Mouse (Mus musculus) layer of hippocampus, adult 18-20 months (tissue): ENCODE data around the gene Olfr544. TPM values are rescaled to one million over a fixed set of nuclear protein-coding genes. Genes with fewer than 3 reads are reported as not detected.

Experiments used
- DNase-seq, 2 experiments: peaks; one replicate each; pipeline ENCODE4 v3.0.0; 2022; ENCODE audit warnings: low spot score in 2 of 2
- total RNA-seq, 2 experiments: library from RNA; stranded (reverse); gene quantifications; 2 replicates each; pipeline ENCODE4 v1.2.3; 2021

Olfr544 gene
- total RNA-seq, 2 experiments from 2014 or later = not detected

DNA sequence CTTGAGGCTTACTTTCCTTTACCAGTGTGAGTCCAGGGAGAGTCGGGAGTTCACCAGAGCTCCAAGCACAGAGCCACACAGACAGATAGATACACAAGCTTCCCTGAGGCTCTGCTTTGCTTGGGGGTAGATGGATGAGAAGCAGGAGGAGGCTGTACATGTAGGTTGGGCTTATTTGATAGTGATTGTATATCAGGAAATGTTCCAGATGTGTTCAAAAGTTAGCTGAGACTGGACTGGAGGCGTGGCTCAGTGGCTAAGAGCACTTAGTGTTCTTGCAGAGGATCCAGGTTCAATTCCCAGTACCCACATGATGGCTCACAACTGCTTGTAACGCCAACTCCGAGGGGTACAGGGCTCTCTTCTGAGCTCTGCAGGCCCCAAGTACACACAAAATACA, 9.7 kb downstream of the Olfr544 start:
- no peak for DNase-seq

DNA sequence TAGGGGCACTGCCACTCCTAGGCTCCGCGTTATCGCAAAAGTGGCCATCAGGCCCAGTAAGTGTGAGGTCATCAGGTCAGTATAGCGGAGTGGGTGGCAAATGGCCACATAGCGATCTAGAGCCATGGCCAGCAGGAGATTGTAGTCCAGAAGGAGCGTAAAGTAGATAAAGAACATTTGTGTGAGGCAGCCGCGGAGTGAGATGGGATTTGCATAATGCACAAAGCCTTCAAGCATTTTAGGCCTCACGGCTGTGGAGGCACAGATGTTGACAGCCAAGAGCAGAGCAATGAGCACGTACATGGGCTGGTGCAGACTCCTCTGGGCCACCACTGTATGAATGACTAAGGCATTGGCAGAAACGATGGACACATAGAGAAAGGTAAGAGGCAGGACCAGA, 10.7 kb downstream of the Olfr544 start:
- no peak for DNase-seq

- DNase-seq = no peak
Observed at GRCm38 (mm10) chr7:102476601-102477000, 11.5 kb downstream of the Olfr544 start.

GRCm38 (mm10) chr7:102472675-102473074, 15.4 kb downstream of the Olfr544 start:
- DNase-seq = no peak

- DNase-seq = no peak
Observed at GRCm38 (mm10) chr7:102467566-102467965, 20.5 kb downstream of the Olfr544 start.

GRCm38 (mm10) chr7:102458618-102459380, 29.3 kb downstream of the Olfr544 start:
- no peak for DNase-seq

- DNase-seq = no peak
Observed at GRCm38 (mm10) chr7:102446438-102446837, 41.7 kb downstream of the Olfr544 start.

DNA sequence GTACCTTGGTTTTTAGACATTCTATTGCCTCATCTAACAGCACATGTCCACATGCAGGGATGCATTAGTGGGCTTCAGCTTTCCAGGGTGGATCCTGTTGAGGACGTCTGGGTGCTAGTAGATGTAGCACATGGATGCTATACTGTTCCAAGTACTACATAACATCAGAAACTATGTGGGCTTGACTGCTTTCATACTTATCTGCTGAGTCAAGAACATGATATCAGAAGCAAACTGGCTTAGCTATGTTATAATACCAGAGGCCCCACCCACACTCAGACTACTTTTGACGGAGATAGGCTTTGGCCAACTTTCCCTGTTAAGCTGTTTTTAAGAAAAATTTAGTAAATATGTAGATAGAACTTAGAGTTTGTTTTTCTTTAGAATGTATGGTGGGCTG, 43.8 kb downstream of the Olfr544 start:
- DNase-seq = no peak

GRCm38 (mm10) chr7:102442432-102442831, 45.7 kb downstream of the Olfr544 start:
- DNase-seq = no peak

DNA sequence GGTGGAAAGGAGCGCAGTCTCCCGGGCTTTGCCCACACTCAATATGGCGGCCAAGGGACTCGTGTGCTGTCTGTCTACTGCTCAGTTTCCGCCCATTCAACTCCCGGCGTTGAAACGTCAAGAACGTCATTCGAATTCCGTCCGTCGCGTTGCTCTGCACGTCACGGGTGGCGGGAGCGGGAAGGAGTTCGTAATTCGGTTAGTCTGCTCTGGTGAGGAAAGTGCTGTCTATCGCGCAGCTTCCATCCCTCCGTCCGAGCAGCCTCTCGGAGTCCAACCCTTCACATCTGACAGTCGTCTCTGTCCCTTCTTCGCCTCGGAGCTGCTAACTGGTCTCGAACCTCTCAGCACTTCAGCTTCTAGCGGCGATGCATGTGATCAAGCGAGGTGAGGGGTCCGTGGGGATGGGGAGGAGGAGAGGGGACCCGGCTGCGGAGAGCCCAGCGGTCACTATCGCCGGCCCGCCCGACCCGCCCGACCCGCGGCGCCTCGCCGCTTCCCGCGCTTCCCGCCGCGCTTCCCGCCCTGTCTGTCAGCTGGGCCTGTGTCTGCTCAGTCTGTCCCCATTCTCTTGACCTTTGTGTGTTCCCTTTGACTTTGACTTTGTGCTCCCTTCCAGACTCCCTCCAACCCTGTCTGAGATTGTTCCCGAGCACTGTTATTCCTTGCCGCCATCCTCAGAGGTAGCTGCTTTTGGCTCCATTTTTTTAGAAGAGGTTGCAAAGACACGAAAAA, 46.3 kb downstream of the Olfr544 start, which contains the start of gene Rrm1:
Gene Rrm1 (plus strand): TSS at position 39 of the 735 bp plus-strand sequence.
- DNase-seq = peak; percentile 97

DNA sequence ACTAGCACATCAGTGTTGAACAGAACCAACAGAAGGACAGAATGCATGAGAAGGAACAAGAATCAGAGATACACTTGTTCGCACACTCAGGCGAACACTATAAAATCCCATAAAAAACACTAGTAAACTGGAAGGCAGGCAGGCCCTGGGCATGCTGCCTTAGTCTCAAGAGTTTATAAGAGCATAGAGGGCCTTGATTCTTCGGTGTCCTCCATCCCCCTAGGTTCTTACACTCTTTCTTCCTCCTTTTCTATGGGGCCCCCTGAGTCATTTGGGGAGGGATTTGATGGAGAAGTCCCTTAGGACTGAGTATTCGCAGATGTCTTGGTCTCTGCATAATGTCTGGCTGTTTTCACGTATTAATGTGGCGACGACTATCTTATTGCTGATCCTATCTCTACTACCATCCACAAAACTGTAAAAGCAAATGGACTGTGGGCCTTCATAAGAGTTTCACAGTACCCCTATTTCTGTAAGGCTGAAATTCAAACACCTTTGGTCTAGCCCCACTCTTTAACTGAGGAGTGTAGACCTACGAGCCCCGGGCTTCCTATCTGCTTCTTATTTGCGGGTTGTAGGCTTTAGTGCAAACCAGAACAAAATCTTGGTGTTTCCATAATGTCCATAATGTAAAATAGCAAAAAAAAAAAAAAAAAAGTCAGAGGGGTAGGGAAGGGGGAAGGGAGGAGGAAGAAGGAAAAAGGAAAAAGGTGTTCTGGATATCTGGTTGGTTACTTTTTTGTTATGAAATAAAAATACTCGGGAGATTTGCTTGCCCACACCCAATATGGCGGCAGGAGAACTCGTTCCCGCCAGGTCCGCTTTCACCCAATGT, 47.1 kb downstream of the Olfr544 start:
- no peak for DNase-seq

DNA sequence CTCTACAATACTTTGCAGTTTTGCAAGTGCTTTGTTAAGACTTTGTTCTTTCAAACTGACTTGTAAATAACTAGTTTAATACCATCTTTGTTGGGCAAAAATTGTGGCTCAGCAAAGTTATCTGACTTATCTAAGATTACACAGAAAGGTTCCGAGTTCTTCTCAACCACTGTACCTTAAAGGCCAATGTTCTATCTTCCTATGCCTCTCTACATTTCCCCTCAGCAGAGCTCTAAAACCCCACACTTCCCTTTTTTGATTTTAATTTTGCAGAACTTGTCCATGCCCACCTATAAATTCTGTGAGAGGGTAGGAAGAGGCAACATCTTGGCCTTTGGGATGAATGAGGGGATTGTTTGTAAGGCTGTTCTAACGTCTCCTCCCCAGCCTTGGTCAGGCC, 53.8 kb downstream of the Olfr544 start:
- no peak for DNase-seq

Other genes starting within 250 kb of the Olfr544 start
- 10 to 100 TPM; 27.8 to 32.9 TPM for gene Rhog, start 232.3 kb downstream of the Olfr544 start, total RNA-seq
- gene Stim1, start 220.5 kb downstream of the Olfr544 start, total RNA-seq = 10 to 100 TPM; 66.7 to 71.6 TPM
- 10 to 100 TPM in 1 of 2 experiments, 1 to 10 TPM in 1; 9.4 to 11.4 TPM for gene Rrm1, start 46.6 kb downstream of the Olfr544 start, total RNA-seq
- gene Olfr543, start 6.6 kb downstream of the Olfr544 start, total RNA-seq = not detected
- not detected for gene Olfr545, start 11.3 kb upstream of the Olfr544 start, total RNA-seq
- not detected for gene Olfr547, start 46.4 kb upstream of the Olfr544 start, total RNA-seq
- not detected for gene Olfr548-ps1, start 52.6 kb upstream of the Olfr544 start, total RNA-seq
- not detected for gene Olfr549, start 61.6 kb upstream of the Olfr544 start, total RNA-seq
- 1 to 10 TPM; 3.3 to 4.0 TPM for gene Trim21, start 77.2 kb upstream of the Olfr544 start, total RNA-seq
- 1 to 10 TPM; 2.4 to 2.8 TPM for gene Olfr550, start 83.1 kb upstream of the Olfr544 start, total RNA-seq
- not detected for gene Olfr551, start 103.6 kb upstream of the Olfr544 start, total RNA-seq
- under 1 TPM; 0.07 to 0.08 TPM for gene Olfr552, start 109.5 kb upstream of the Olfr544 start, total RNA-seq
- gene Olfr553, start 129.9 kb upstream of the Olfr544 start, total RNA-seq = not detected
- gene Olfr554, start 150.1 kb upstream of the Olfr544 start, total RNA-seq = under 1 TPM in 1 of 2 experiments, not detected in 1; 0.23 TPM
- gene Olfr555, start 170.5 kb upstream of the Olfr544 start, total RNA-seq = not detected
- not detected for gene Olfr556, start 176.6 kb upstream of the Olfr544 start, total RNA-seq
- gene Trim68, start 199.0 kb upstream of the Olfr544 start, total RNA-seq = 1 to 10 TPM; 5.2 to 6.4 TPM
- under 1 TPM in 1 of 2 experiments, not detected in 1; 0.20 TPM for gene Olfr557, start 207.6 kb upstream of the Olfr544 start, total RNA-seq
- under 1 TPM; 0.30 to 0.32 TPM for gene Olfr558, start 213.9 kb upstream of the Olfr544 start, total RNA-seq
- gene Olfr33, start 230.8 kb upstream of the Olfr544 start, total RNA-seq = not detected
- gene Olfr559, start 239.2 kb upstream of the Olfr544 start, total RNA-seq = not detected